Mouse (Mus musculus): ENCODE results near the gene Ptprg.

DNA sequence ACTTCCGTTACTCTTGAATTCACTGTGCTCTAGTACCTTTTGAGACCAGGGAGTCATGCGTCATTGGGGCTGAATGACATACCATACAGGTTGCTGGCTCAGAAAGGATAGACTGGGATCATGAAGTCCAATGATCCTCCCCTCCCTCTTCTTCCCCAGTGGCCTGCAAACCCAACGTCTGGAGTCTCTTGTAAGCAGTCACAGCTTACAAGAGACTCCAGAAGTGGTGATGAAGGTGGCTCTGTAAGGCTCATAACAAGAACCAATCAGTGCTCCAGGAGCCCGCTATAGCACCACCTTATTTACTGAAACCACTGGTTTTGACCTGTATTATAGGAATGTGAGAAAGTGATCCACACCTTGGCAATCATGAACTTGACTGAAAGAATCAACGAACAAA lies 408.8 kb downstream of the Ptprg start:
- TF ChIP-seq POLR2A (IDR thresholded peaks at IDR 0.05; ENCODE audit: control insufficient read depth, low read depth, low read length), result no peak
- no peak for TF ChIP-seq CTCF (IDR thresholded peaks at IDR 0.05; ENCODE audit: control insufficient read depth, insufficient read depth, insufficient replicate concordance, low read depth, low read length)
